Mouse (Mus musculus) G1E (cell line): Measurements from ENCODE around the gene Mprip. TPM values are rescaled to one million over a fixed set of nuclear protein-coding genes. Genes with fewer than 3 reads are reported as not detected.

ENCODE experiments used
- ATAC-seq: 2 replicates; pipeline ENCODE4 v1.8.0; 2016; ENCODE audit warnings: mild to moderate bottlenecking; ENCODE audit not compliant: insufficient number of reproducible peaks, poor library complexity, low FRiP score, severe bottlenecking; ENCODE audit errors: extremely low read depth
- DNase-seq: peaks from one replicate; pipeline ENCODE4 v3.0.0; 2012; ENCODE audit warnings: low spot score
- H3K27me3 ChIP-seq: 2 replicates; pipeline ENCODE4 v1.6.1; 2012; ENCODE audit warnings: mild to moderate bottlenecking, low read length, inconsistent platforms; ENCODE audit not compliant: insufficient read depth
- H3K36me3 ChIP-seq: replicated peaks from 2 replicates; pipeline ENCODE3; 2012; ENCODE audit warnings: mild to moderate bottlenecking, inconsistent platforms
- H3K4me1 ChIP-seq: 2 replicates; pipeline ENCODE4 v1.6.1; 2012; ENCODE audit warnings: low read depth, low read length, inconsistent platforms, mixed read lengths; ENCODE audit not compliant: insufficient read depth
- H3K4me3 ChIP-seq: 2 replicates; pipeline ENCODE4 v1.5.1; 2012; ENCODE audit warnings: low read depth, mild to moderate bottlenecking, inconsistent platforms, low read length, moderate library complexity, mixed read lengths
- H3K9me3 ChIP-seq: replicated peaks from 2 replicates; pipeline ENCODE4 v1.6.1; 2012; ENCODE audit warnings: inconsistent platforms
- CTCF ChIP-seq: IDR thresholded peaks from 2 replicates; pipeline ENCODE4 v1.5.1; 2012; ENCODE audit warnings: low read depth, low read length, inconsistent platforms, mixed read lengths
- GATA1 ChIP-seq: IDR thresholded peaks from 2 replicates; pipeline ENCODE4 v1.6.1; 2012; ENCODE audit warnings: borderline replicate concordance, low read length, inconsistent platforms, mixed read lengths
- GATA2 ChIP-seq: IDR thresholded peaks from 2 replicates; pipeline ENCODE4 v1.6.1; 2012; ENCODE audit warnings: low read depth, low read length, inconsistent platforms, borderline replicate concordance
- POLR2AphosphoS5 ChIP-seq: IDR thresholded peaks from 2 replicates; pipeline ENCODE4 v1.6.1; 2012; ENCODE audit warnings: low read depth, low read length, inconsistent platforms; ENCODE audit not compliant: insufficient replicate concordance
- TAL1 ChIP-seq: conservative IDR thresholded peaks from 2 replicates; pipeline ENCODE4 v1.6.1; 2012; ENCODE audit warnings: low read depth, low read length, inconsistent platforms, mixed read lengths
- polyA plus RNA-seq: library from polyadenylated mRNA; stranded (reverse); fragments of >175 nt; gene quantifications from 2 replicates; pipeline ENCODE4 v1.2.3, GENCODE M21; 2012
- total RNA-seq, 2 experiments: library from RNA; stranded (forward) in 1 of 2; stranded (reverse) in 1 of 2; fragments of 200-1000 nt in 1 of 2; fragments of >200 nt in 1 of 2; fragmentation: Nextera tagmentation in 1 of 2; gene quantifications; 2 replicates each; pipeline ENCODE4 v1.2.3; 2014 to 2017

Gene Mprip
- total and polyA plus RNA-seq, 3 experiments: 32.2 to 55.8 (median 43.3) TPM

DNA sequence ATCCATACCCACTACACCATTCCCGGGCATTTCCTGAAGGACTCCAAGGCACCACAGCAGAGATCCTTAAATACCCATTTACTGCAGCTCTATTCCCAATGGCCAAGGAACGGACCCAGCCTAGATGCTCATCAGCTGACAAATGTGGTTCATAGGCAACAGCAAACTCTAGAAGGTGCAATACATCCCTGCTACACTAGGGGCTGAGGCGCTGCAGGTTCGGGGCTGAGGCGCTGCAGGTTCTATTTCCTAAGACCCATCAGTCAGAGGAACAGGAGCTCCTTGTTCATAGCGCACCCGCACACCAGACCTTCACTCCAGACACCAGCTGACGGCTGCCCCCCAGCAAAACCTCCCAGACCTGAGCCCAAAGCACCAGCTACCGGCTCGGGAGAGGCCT lies 139.3 kb downstream of the Mprip start:
- Histone ChIP-seq H3K9me3 (no peaks in the 10 kb centered on the region), H3K4me3 (no peak overlapping the region), H3K27me3 (no peaks in the 10 kb centered on the region; the same call in 1 of the 2 replicates), H3K36me3 (peaks cover 100% of the 10 kb centered on the region), H3K4me1 (peaks cover 14% of the 10 kb centered on the region)
- TF ChIP-seq GATA2 (no peak), POLR2AphosphoS5 (no peak), TAL1 (no peak), GATA1 (no peak), CTCF (no peak)
- ATAC-seq (no peak), DNase-seq (no peak)

DNA sequence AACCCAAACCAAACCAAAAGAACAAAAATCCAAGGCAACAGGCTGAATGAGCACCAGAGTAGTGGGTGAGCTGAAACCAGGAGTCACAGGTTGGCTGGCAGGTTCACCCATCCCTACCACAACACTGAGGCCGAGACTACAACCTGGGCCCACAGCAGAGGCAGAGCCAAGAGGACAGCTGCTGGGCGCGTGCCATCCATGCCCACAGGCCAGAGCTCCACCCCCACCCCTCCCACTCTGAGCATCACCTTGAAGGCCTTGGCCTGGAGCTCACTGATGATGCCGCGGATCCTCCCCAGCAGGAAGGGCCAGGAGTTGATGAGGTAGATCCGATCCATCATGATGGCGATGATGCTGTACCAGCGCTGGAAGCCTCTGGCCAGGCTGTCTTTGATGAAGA lies 140.8 kb downstream of the Mprip start:
- TF ChIP-seq GATA2 (no peak), POLR2AphosphoS5 (no peak)
- Histone ChIP-seq H3K9me3 (no peaks in the 10 kb centered on the region), H3K27me3 (no peaks in the 10 kb centered on the region; the same call in 1 of the 2 replicates), H3K4me1 (peaks cover 21% of the 10 kb centered on the region), H3K36me3 (peaks cover 100% of the 10 kb centered on the region), H3K4me3 (no peak overlapping the region)
- no peak for DNase-seq
- ATAC-seq: no peak

DNA sequence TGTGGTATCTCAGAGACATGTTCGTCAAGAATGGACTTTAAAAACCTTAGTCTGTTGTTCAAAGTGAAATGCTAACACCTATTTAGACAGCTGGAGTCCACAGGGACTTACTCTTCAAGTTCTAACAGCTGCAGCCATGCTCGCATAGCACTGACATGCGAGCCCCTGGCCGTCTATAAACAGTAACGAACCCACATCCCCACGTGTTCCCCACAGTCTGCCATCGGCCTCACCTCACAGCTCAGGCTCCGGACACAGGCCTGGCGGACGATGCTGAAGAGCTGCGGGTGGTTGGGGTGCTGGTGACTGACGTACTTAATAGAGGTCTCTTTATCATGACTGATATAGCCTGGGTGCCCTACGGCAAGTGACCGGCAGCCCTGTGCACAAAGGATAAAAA lies 142.4 kb downstream of the Mprip start:
- H3K27me3 ChIP-seq: no peaks in the 10 kb centered on the region; the same call in 1 of the 2 replicates
- H3K4me3 ChIP-seq: no peak overlapping the region
- peaks cover 36% of the 10 kb centered on the region for H3K4me1 ChIP-seq
- DNase-seq: no peak
- no peak for TF ChIP-seq TAL1
- TF ChIP-seq CTCF: no peak
- no peak for TF ChIP-seq POLR2AphosphoS5
- TF ChIP-seq GATA1: no peak
- no peak for TF ChIP-seq GATA2
- no peak for ATAC-seq
- H3K9me3 ChIP-seq: no peaks in the 10 kb centered on the region
- peaks cover 97% of the 10 kb centered on the region for H3K36me3 ChIP-seq

- TF ChIP-seq POLR2AphosphoS5: no peak
- TF ChIP-seq GATA2: no peak
- no peak for TF ChIP-seq CTCF
- TF ChIP-seq GATA1: no peak
- TF ChIP-seq TAL1: no peak
- no peak for DNase-seq
- no peak for ATAC-seq
- Histone ChIP-seq H3K4me1 (peaks cover 44% of the 10 kb centered on the region), H3K9me3 (no peaks in the 10 kb centered on the region), H3K36me3 (peaks cover 89% of the 10 kb centered on the region), H3K4me3 (no peak overlapping the region), H3K27me3 (no peaks in the 10 kb centered on the region; the same call in 1 of the 2 replicates)
These were observed 143.5 kb downstream of the Mprip start for GRCm38 (mm10) chr11:59804409-59805110.

- DNase-seq (no peak), ATAC-seq (no peak)
- Histone ChIP-seq H3K9me3 (no peaks in the 10 kb centered on the region), H3K36me3 (peaks cover 83% of the 10 kb centered on the region), H3K4me1 (peaks cover 44% of the 10 kb centered on the region), H3K4me3 (no peak overlapping the region), H3K27me3 (no peaks in the 10 kb centered on the region; the same call in 1 of the 2 replicates)
- TF ChIP-seq GATA2 (no peak), CTCF (no peak), TAL1 (no peak), POLR2AphosphoS5 (no peak)
These were observed 144.2 kb downstream of the Mprip start for GRCm38 (mm10) chr11:59805256-59805655.

- Histone ChIP-seq H3K4me1 (peaks cover 44% of the 10 kb centered on the region), H3K27me3 (no peaks in the 10 kb centered on the region; the same call in 1 of the 2 replicates), H3K4me3 (no peak overlapping the region), H3K9me3 (no peaks in the 10 kb centered on the region), H3K36me3 (peaks cover 79% of the 10 kb centered on the region)
- DNase-seq (no peak), ATAC-seq (no peak)
- TF ChIP-seq POLR2AphosphoS5 (no peak), CTCF (no peak), GATA1 (no peak), GATA2 (no peak), TAL1 (no peak)
These were observed 144.6 kb downstream of the Mprip start for GRCm38 (mm10) chr11:59805656-59806055.
